10 mouse cellular contexts compared by ENCODE assay signal in the genomic region with DNA sequence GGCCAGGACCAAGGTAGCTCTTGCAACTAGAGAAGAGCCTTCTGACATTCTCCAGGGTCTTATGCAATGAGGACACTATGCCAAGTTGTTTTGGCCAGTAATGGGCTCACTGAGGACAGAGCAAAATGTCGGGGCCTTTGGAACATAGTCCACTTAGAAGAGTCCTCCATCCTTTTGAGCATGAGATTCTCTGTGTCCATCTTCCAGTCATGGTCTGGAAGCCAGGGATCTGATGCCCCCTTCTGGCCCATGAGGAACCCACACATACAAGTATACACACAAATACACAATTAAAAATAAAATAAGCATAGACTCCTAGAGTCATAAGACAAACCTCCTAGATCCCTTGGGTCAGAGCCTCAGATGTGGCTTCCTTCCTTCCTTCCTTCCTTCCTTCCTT. TPM values are rescaled to one million over a fixed set of nuclear protein-coding genes. Genes with fewer than 3 reads are reported as not detected.
DNase-seq lines count a peak whose midpoint lies in the region; ATAC-seq and TF ChIP-seq lines count a peak whose summit lies in the region.
"Had no signal": no experiment of that assay in that cellular context is flagged by ENCODE, and none has a peak within 500 bp of the region (broad histone marks: within the 10 kb centered on the region; RNA-seq: fewer than 3 reads in every experiment).

No protein-coding gene starts in this region.

- 58% methylated on average over 1 of the region's 1 CpGs for WGBS in liver, postnatal 0 days (ENCODE audit: insufficient replicate concordance)
- 77% methylated on average over 1 of the region's 1 CpGs for WGBS in forebrain, embryonic 11.5 days

- H3K4me3 ChIP-seq in liver, postnatal 0 days (ENCODE audit: low read depth, low read length), result no peak overlapping the region
- H3K4me3 ChIP-seq in forebrain, embryonic 11.5 days (ENCODE audit: low read depth, low read length), result no peak overlapping the region
- H3K4me3 ChIP-seq: neural tube, embryonic 13.5 days had no signal

- peak; percentile 44 for DNase-seq in adrenal gland, postnatal 14 days
- no peak for DNase-seq in adrenal gland, postnatal 4 days (ENCODE audit: low spot score in 2 of 2)
- no peak for DNase-seq in liver, postnatal 0 days
- no peak for DNase-seq in liver
- DNase-seq in cerebellum, adult 8-10 months, result peak; percentile 11
- DNase-seq in lung, postnatal 14 days, result peak; percentile 37
- DNase-seq in forebrain, embryonic 11.5 days (ENCODE audit: low spot score), result no peak
- no peak for DNase-seq in Muller cell, postnatal 12 days (ENCODE audit: inconsistent ontology term)

- H3K4me2 ChIP-seq in liver, postnatal 0 days (ENCODE audit: low read depth, low read length), result no peak overlapping the region
- H3K4me2 ChIP-seq in forebrain, embryonic 11.5 days (ENCODE audit: low read depth, low read length, severe bottlenecking), result no peak overlapping the region
- H3K4me2 ChIP-seq: neural tube, embryonic 13.5 days had no signal

- H3K9me3 ChIP-seq in liver, postnatal 0 days (ENCODE audit: low read length), result no peaks in the 10 kb centered on the region
- no peaks in the 10 kb centered on the region for H3K9me3 ChIP-seq in forebrain, embryonic 11.5 days (ENCODE audit: control insufficient read depth, low read length)
- H3K9me3 ChIP-seq: neural tube, embryonic 13.5 days had no signal

- peak; percentile 38 for TF ChIP-seq CTCF in liver, postnatal 0 days (IDR thresholded peaks at IDR 0.05; ENCODE audit: low read depth)

- no peak for ATAC-seq in liver, postnatal 0 days
- no peak for ATAC-seq in forebrain, embryonic 11.5 days (replicated peaks; ENCODE audit: low FRiP score)

- no peak overlapping the region for H3K9ac ChIP-seq in liver, postnatal 0 days (replicated peaks)
- H3K9ac ChIP-seq in forebrain, embryonic 11.5 days (ENCODE audit: low read length), result no peak overlapping the region
- H3K9ac ChIP-seq: neural tube, embryonic 13.5 days had no signal

- 0 out of 2 replicates have a peak, but pooled peaks cover under 1% of the 10 kb centered on the region for H3K27me3 ChIP-seq in liver, postnatal 0 days (ENCODE audit: insufficient read depth, low read length)
- H3K27me3 ChIP-seq in forebrain, embryonic 11.5 days (ENCODE audit: control insufficient read depth, insufficient read depth, low read length), result no peaks in the 10 kb centered on the region
- H3K27me3 ChIP-seq: neural tube, embryonic 13.5 days had no signal

- no peak for TF ChIP-seq EP300 in liver, postnatal 0 days (IDR thresholded peaks at IDR 0.05; ENCODE audit: low read depth)

- no peaks in the 10 kb centered on the region for H3K36me3 ChIP-seq in liver, postnatal 0 days (replicated peaks; ENCODE audit: insufficient read depth, low read length)
- H3K36me3 ChIP-seq in forebrain, embryonic 11.5 days (ENCODE audit: control insufficient read depth, insufficient read depth, low read length), result no peaks in the 10 kb centered on the region
- H3K36me3 ChIP-seq: neural tube, embryonic 13.5 days had no signal

- H3K4me1 ChIP-seq in liver, postnatal 0 days (ENCODE audit: insufficient read depth), result no peaks in the 10 kb centered on the region
- H3K4me1 ChIP-seq in forebrain, embryonic 11.5 days (replicated peaks; ENCODE audit: control insufficient read depth, insufficient read depth, low read length), result no peaks in the 10 kb centered on the region

- H3K27ac ChIP-seq in liver, postnatal 0 days (ENCODE audit: low read depth), result no peak overlapping the region
- no peak overlapping the region for H3K27ac ChIP-seq in forebrain, embryonic 11.5 days (ENCODE audit: low read depth, low read length)
- H3K27ac ChIP-seq: macrophage; neural tube, embryonic 13.5 days had no signal

RNA-seq across cellular contexts. Expression of a gene that starts 38.3 kb away (rescaled TPM):
- total RNA-seq in adrenal gland, postnatal 14 days (2021), result 3.5 and 5.4 TPM in 2 replicates
- total RNA-seq in adrenal gland, postnatal 4 days (2021), result 1 to 10 TPM; 7.6 to 8.1 TPM
- 6.7 and 8.4 TPM in 2 replicates for polyA plus RNA-seq in liver, postnatal 0 days (2015; fragmentation: Nextera tagmentation; extraction: Ambion mirVana)
- polyA plus RNA-seq in forebrain, embryonic 11.5 days (2014; fragmentation: Nextera tagmentation; extraction: Ambion mirVana), result 0.57 and 0.75 TPM in 2 replicates
- polyA plus RNA-seq: macrophage had no signal

Comparison
In these comparisons a context has a peak if more than half of its experiments do, and no peak if none do; other contexts are left out.
1. DNase-seq: peak in adrenal gland, postnatal 14 days (single experiment), cerebellum, adult 8-10 months (single experiment) and lung, postnatal 14 days (single experiment); none in adrenal gland, postnatal 4 days (0 of 2), liver, postnatal 0 days (single experiment), liver (single experiment), forebrain, embryonic 11.5 days (single experiment) and Muller cell, postnatal 12 days (single experiment).